Mouse (Mus musculus) ovary, postnatal 36 days (tissue): ENCODE results near the gene Gipc2.
A peak's percentile ranks its signal among the peaks of the same experiment; 100 is the strongest.

Experiments
- DNase-seq: peaks from one replicate; pipeline ENCODE4 v3.0.0; 2022; ENCODE audit warnings: low spot score, mixed read lengths

The Gipc2 gene

DNA sequence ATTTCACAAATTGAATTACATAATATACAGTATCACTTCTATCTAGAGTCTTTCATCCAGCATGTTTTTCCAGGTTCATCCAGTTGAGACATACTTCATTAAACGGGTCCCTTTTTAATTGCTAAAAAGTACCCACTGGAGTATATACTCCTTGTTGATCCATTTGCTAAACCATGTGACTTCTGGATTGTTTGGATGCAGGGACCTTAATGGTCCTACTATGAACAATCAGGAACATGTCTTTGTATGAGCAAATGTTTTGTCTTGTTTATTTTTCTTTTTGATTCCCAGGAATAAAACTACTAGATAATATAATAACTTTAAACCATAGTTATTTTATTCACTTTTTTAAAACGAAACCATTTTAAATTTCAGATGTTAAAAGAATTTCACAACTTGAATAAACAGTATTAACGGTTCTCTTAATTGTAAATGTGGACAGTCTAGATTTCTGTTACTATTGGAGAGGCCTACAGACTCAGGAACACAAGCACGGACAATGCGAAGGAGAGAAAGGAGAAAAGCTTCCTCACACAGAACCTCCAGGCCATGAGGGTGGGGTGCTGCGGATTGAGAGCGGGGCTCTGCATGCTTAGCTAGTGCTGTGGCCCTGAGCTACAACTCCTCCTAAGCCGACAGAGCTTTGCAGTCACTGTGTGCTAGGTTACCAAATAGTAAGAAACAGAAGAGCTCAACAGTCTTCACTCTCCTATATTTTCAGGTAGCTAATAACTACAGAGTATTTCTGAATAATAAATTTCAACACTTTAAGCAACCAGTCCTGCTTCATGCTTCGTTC is 24.8 kb upstream of the Gipc2 start:
- DNase-seq: no peak

DNA sequence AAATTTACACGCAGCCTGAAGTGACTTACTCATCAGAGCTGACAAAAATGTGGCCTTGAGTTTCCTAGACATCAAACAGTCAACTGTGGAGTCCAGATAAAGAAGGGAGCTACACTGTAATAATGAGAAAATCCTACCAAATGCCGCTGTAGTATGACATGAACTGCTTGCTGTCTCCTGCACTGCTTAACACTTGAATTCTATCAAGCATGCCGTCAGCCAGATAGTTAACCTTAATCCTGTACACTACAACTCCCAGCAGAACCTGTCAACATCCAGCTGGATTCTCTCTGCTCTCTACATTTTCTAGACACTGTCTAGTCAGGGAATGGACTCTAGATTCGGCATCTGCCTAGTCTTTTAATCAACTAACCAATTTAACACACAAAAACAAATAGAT is 23.3 kb upstream of the Gipc2 start:
- no peak for DNase-seq

DNA sequence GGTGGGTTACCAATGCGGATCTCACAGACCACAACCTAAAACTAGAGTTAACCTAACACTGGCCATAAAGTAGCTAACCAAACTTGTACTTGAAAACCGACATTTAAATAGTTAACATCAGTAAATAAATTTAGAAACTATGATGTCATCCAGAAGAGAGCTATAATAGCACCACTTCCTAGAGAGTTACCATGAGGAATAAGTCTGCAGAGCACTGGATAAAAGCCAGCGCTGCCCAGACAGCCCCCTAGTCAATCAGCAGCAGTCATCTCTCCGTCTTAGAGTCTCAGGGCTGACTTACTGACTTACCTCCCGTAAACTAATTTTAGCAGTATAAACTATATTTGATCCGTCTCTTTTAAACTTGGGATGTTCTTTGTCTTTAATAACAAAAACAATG is 20.1 kb upstream of the Gipc2 start:
- no peak for DNase-seq

DNA sequence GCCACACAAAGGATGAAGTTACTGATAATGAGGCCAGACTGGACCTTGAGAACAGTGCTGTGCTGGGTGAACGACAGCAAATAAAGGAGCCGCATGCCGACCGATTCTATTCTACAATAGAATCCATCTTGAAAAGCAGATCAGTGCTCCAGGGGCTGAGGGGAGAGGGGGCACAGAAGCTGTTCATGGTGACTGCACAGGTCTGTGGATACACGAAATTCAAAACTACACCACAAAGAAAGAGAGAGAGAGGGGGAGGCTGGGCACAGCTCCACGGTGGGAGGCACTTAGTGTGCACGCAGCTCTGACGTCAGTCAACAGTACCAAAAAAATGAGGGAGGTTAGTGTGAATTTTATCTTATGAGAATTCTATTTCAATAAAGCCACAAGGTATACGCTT is 17.5 kb upstream of the Gipc2 start:
- no peak for DNase-seq

DNA sequence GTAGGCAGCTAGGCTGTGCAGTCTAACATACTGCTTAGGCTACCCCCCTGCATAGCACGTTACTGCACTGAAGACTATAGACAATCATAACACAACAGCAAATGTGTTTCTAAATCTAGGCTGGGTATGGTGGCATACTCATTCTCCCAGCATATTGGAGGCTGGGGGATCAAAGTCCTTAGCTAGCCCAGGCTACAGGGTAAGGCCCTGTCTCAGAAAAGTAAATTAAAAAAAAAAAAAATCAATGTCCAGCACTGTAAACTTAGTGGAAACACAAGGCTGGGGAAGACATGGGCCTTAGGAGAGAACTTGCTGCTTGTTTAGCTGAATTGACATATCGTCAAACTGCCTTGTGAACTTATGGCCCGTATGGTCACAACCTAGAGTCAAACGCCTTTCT is 14.6 kb upstream of the Gipc2 start:
- DNase-seq: no peak

DNA sequence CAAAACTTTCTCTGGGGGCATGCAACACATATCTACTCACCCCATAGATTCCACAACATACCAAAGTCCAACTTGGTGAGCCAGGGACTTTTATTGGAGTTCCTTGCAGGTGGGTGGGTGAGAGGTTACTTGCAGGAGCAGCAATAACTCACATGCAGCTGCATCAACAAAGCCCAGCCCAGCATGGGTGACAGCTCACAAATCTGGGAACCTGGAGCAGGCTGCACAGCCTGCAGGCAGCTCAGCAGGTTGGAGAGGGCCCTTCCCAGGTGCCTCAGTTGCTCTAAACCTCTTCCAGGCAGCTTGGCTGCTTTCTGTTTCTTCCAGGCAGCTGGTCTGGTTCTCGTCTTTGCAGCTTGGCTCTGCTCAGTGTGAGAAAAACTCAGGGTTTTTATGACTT is 13.3 kb upstream of the Gipc2 start:
- no peak for DNase-seq

DNA sequence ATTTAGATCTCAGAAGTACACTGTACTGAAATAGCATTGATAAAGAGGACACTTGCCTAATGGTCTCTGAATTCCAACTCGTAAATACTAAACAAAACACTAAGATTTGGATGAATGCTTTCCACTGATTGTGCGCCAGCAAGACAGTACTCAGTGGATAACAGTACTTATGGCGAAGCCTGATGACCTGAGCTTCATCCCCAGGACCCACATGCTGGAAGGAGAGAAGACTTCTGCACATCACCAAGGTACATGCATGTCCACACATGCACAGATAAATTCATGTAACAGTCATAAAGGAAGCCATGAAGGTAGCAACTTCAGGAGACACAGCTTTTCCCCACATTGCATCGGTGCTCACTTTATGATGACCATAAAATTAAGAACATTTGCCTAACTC is 12.8 kb upstream of the Gipc2 start:
- DNase-seq: no peak

DNA sequence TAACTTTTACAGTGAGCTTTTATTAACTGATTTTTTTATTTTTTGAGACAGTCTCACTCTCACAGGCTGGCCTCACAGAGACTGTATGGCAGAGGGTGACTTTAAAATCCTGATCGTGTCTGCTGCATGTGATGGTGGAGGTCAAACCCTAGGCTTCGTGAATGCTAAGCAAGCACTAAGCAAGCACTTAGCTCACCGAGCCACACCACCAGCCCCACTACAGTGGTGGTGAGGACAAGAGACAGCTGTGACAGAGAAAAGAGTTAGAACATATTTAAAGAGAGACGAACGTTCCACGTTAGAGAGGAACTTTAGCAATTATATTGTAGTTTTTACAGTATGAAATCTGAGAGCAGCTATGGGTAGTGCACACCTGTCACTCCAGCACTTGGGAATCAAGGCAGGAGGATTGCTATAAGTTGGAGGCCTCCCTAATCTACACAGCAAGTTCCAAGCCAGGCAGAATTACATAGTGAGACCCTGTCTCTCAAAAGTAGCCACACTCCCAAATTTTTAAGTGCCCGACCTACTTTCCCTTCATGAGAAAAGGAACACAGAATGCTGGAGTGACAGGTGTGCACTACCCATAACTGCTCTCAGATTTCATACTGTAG is 6.4 kb upstream of the Gipc2 start:
- DNase-seq: no peak

DNA sequence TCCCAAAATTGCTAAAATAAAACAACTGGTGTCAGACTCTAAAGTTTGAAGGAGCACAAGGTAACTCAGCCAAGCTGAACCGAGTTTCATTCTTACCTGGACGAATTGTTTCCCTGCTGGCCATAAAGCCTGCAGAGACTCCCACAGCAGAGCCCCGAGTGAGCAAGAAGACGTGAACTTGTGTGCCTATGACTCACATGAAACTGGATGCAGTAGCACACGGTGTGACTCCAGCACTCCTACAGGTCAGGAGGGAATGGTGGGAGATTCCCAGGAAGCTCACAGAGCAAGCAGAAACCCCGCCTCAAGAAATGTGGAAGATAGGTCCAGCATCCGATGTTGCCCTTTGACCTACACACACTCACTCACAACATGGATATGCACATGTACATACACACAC is 5.8 kb upstream of the Gipc2 start:
- DNase-seq: no peak

DNA sequence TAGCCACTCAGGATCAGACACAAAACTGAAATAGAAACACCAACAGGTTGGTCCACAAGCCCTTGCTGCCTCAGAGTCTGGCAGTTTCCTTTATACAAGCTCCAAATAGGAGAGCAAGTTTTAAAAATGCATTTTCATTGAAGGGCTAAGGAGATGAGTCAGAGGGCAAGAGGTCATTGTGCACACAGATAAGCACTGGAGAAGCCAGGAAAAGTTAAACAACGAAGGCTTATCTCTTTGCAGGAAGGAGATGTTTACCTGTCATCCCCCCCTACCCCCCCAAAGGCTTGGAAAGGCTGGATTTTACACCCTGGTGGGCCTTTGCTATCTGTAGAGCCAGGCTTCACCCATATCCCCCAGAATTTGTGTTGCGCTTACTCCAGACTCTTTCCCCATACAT is 5.2 kb upstream of the Gipc2 start:
- no peak for DNase-seq

DNA sequence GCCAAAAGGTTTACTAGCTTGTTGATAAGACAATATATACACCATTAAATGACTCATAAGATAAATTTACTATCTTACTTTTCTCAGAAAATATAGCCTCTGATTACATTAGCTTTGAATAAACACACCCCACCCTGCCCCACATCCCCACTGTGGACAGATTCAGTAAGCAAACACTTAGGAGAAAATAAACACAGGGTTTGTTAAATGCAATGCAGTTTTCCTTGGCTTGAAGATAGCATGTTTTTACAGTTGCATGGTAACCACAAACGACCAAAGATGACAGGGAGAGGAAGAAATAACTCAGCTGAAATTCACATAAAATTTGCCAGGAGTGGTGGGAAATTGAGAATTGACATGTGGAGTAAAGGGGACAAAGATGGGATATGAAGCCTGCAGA is 4.4 kb upstream of the Gipc2 start:
- DNase-seq: no peak

DNA sequence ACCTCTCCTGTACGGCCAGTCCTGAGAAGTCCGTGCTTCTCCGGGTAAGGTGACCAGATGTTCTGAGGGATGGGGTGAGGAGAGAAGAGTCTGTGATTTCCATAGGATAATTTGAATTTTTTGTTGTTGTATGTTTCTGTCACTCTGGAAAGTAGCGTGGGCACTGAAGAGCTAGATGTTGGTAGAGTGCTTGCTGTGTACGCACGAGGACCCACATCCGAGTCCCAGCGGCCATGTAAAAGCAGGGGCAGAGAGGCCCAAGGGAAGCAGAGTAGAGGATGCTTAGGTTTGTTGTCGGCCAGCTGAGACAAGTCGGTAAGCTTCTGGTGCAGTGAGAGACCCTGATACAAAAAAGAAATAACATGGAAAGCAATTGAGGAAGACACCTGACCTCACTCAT is 2.0 kb upstream of the Gipc2 start:
- no peak for DNase-seq

DNA sequence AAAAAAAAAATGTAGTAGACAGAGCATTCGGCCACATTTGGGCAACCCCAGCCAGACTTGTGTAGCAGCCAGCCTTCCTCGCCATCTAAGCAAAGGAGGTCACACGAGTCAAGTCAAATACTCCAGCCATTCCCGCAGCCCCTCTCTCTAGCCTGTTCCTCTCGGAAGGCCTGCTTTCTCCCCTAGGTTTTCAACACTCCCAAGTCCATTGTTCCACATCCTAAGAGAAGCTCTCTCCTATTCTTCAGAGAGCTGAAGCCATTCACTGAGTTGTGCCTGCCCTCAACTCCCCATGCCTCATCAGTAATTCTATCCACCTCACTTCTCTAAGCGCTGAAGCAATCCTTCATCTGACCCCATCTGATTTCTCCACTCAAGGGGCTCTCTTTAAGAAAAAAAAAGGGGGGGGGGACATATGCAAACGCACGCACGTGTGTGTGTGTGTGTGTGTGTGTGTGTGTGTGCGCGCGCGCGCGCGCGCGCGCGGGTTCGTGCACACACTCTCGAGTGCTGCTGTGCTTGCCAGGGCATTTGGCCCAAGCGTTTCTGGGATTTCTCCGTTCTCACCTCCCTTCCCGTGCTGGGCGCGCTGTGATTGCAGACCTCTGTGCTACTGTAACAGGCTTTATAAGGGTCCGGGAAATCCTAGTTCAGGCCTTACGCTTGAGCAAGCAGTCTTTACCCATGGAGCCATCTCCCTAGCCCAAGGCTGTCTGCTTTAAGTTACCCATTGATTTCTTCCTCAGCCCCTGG is 845 bp upstream of the Gipc2 start:
- DNase-seq: no peak

DNA sequence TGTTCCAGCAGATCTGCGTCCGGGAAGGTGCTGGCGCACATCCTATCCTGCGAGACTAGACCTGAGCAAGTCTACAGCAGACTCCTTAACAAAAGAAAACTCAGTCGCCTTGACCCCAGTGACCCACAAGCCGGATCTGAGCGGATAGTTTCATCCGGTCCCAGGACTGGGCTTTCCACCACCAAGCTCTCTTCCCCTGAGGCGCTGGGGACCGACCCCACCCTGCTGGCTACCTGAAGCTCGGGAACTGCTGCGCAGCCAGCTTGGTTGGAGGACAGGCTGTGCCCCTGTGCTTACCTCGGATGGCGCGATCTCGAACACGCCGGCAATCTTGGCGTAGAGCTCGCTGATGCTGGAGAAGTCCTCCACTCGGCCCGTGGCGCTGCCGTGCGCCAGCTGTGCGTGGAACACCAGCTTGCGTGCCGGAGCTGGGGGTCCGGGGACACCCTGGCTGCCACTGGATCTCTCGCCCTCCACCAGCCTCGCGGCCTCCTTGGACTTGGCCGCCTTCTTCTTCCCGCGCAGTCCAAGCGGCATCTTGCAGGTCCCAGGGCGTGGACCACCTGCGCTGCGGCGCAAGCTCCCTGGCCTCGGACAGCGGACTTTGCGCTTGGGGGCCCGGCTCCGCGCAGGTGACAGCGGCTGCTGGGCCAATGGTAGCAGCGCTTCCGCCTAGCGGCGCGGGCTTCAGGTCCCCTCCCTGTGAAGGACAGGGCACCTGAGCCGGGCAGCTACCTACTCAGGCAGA is 505 bp downstream of the Gipc2 start:
- peak; percentile 23 for DNase-seq

DNA sequence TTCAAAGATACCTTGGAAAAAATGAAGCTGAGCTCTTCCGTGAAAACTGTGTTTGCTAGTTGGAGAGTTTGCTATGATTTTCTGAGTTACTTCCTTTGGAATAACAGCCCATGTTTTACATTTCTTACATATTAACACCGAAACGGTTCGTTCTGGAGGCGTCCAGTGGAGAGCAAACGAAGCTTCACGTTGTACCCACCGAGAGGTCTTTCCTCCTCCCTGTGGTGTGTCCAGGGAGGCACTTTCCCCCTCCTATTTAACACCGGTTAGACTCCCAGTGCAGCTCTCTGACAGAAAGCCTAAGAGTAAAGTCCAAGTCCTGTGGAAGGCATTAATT is 1.0 kb downstream of the Gipc2 start:
- no peak for DNase-seq

DNA sequence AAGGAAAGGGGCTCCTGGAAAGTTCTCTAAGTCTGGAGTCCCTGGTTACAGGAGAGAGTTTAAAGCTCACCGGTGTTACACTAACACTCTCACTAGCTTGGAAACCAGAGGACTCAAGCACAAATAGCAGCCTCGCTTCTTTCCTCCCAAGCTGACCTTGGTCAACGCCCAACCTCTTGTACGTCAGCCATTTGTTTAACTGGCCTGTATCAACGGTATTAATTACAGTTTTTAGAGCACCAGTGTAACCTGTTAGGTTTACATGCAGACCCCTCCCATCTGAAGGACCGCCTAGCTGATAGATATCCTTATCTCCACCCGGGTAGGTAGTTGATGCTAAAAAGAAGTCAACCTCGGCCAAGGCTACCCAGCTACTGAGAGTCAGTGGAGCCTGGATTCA is 2.7 kb downstream of the Gipc2 start:
- DNase-seq: no peak

DNA sequence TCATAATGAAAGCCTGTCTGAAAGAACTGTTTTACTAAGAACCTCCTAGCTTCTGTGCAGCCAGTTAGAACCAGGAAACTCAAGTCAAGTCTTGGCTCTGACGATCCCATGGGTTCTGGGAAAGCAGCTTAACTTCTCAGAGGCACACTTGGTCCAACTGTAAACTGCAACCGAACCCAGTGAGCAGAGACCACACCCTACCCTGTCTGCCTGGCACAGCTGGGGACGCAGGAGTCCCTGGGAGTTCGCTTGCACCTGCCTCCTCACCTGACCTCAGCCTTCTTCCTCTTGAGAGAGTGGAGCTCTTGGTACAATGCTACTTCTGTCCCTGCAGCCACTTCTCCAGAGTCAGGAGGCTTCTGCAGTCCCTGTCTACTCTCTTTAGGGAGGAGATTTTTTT is 5.4 kb downstream of the Gipc2 start:
- no peak for DNase-seq

DNA sequence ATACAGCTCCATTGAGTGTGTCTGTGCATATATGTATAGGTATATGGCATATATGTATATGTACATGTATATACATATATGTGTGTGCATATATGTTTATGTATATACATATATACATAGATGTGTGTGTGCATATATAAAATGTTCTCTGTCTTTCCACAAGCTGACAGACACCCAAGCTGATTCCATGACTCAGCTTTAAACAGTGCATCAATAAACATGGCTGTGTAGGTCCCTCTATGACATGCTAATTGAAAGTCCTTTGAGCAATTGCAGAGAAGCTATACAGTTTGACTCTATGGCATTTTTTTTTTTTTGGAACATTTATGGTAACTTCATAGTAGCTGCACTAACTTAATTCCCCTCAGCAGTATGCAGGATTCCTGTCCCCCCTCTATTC is 6.7 kb downstream of the Gipc2 start:
- DNase-seq: no peak

DNA sequence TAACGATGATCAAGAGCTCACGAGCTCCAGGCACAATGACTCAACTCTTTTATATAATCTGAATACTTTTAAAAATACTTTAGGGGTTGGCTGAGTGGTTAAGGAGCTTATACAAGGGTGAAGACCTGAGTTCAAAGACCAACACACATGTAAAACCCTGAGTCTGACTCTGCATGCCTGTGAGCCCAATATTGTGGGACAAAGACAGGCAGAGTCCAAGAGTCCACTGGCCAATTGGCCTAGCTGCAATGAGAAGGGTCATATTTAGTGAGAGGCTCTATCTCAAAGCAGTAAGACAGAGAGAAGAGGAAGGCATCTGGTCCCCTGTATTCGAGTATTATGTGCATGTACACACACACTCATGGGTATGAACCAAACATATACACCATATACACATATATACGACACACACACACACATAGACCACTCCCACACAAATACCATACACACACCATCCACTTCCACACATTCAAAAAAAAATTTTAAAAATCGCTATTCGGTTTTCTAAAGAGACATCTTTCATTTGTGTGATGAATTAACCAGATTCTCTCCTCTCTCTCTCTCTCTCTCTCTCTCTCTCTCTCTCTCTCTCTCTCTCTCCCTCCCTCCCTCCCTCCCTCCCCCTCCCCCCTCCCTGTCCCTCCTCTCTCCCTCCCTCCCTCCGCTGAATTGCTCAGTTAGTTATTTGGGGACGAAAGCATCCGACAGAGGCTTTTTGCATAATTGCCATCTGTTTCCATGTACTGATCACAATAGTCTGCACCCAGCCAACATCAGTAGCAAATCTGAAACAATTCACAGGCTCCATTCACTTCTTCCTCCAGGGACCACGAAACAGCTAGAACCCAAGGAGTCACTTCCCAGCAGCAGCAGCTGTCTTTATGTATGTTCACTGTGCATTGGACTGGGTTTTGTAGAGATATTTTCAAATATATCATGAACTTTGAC is 7.4 kb downstream of the Gipc2 start:
- DNase-seq: no peak

DNA sequence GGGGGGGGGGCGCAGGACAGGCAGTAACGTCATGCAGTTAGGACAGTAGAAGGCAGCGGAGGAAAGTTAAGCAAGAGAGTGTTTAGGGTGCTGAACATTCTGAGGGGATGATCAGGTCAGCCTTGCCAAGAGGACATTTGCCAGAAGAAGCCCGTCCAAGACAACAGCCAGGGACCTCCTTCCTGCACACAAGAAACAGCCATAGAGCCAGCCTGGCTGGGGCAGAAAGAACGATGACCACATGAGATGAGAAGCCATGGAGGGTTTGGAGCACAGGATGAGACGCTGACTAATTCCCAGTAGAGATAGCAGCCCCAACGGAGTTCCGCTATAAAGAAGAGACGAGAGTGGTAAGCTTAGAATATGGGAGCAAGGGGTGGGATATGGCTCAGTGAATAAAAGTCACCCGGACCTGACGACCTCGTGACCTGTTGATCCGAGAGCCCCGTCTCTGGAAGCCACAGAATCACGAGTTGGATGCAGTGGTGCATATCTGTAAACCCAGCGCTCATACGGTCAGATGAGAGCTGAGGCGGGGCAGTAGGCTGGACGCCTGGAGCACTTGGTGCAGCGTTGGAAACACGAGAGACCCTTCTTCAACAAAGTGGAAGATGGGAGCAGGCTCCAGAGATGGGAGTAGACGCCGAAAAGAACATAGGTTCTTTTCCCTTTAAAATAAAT is 9.1 kb downstream of the Gipc2 start:
- no peak for DNase-seq
